Mouse (Mus musculus) CD4-positive, CD25-positive, alpha-beta regulatory T cell (primary cell): ENCODE measurements around the gene Krtap16-3. TPM values are rescaled to one million over a fixed set of nuclear protein-coding genes. Genes with fewer than 3 reads are reported as not detected.

Experiments used
- polyA plus RNA-seq: library from polyadenylated mRNA; unstranded; fragments of 100-300 nt; shearing (Covaris generic); gene quantifications from one replicate; pipeline ENCODE4 v1.2.1, GENCODE M21; 2017

Krtap16-3 gene
- not detected for polyA plus RNA-seq

GRCm38 (mm10) chr16:88962773-88963172, at the start of gene Krtap16-3:
TSS of gene Krtap16-3 (minus strand) at chr16:88962873.

GRCm38 (mm10) chr16:89010659-89011058, 48.0 kb upstream of the Krtap16-3 start, which contains the start of gene Krtap22-2:
TSS of gene Krtap22-2 (minus strand) at chr16:89010759.

GRCm38 (mm10) chr16:88932165-88932564, 30.5 kb downstream of the Krtap16-3 start, which contains the start of gene Krtap19-9b:
TSS of gene Krtap19-9b (minus strand) at chr16:88932265.

Other genes starting within 250 kb of the Krtap16-3 start
- not detected for gene Krtap13-1, start 234.0 kb downstream of the Krtap16-3 start, polyA plus RNA-seq
- gene Krtap13, start 211.2 kb downstream of the Krtap16-3 start, polyA plus RNA-seq: not detected
- gene 2310034C09Rik, start 204.0 kb downstream of the Krtap16-3 start, polyA plus RNA-seq: not detected
- gene 2310057N15Rik, start 188.7 kb downstream of the Krtap16-3 start, polyA plus RNA-seq: not detected
- gene Gm5965, start 185.0 kb downstream of the Krtap16-3 start, polyA plus RNA-seq: not detected
- gene Gm20741, start 150.7 kb downstream of the Krtap16-3 start, polyA plus RNA-seq: not detected
- gene Krtap15, start 142.7 kb downstream of the Krtap16-3 start, polyA plus RNA-seq: not detected
- not detected for gene Krtap14, start 136.7 kb downstream of the Krtap16-3 start, polyA plus RNA-seq
- gene Krtap19-1, start 93.5 kb downstream of the Krtap16-3 start, polyA plus RNA-seq: not detected
- not detected for gene Krtap19-2, start 88.6 kb downstream of the Krtap16-3 start, polyA plus RNA-seq
- gene Krtap19-3, start 84.8 kb downstream of the Krtap16-3 start, polyA plus RNA-seq: not detected
- not detected for gene Krtap19-4, start 77.8 kb downstream of the Krtap16-3 start, polyA plus RNA-seq
- not detected for gene Krtap19-5, start 66.4 kb downstream of the Krtap16-3 start, polyA plus RNA-seq
- gene Krtap19-9b, start 30.6 kb downstream of the Krtap16-3 start, polyA plus RNA-seq: not detected
- not detected for gene Krtap22-2, start 47.9 kb upstream of the Krtap16-3 start, polyA plus RNA-seq
- gene Gm10229, start 52.4 kb upstream of the Krtap16-3 start, polyA plus RNA-seq: not detected
- not detected for gene Krtap6-1, start 68.8 kb upstream of the Krtap16-3 start, polyA plus RNA-seq
- gene Gm10228, start 78.6 kb upstream of the Krtap16-3 start, polyA plus RNA-seq: not detected
- gene Krtap6-5, start 85.0 kb upstream of the Krtap16-3 start, polyA plus RNA-seq: not detected
- gene 1110025L11Rik, start 101.1 kb upstream of the Krtap16-3 start, polyA plus RNA-seq: not detected
- not detected for gene Krtap6-3, start 121.1 kb upstream of the Krtap16-3 start, polyA plus RNA-seq
- gene Gm6358, start 178.0 kb upstream of the Krtap16-3 start, polyA plus RNA-seq: not detected
- not detected for gene Gm10061, start 188.2 kb upstream of the Krtap16-3 start, polyA plus RNA-seq
- gene Gm9789, start 195.1 kb upstream of the Krtap16-3 start, polyA plus RNA-seq: not detected
- gene Gm7735, start 206.6 kb upstream of the Krtap16-3 start, polyA plus RNA-seq: not detected
- not detected for gene 1110057P08Rik, start 211.9 kb upstream of the Krtap16-3 start, polyA plus RNA-seq
- not detected for gene Krtap20-2, start 243.0 kb upstream of the Krtap16-3 start, polyA plus RNA-seq